Mouse (Mus musculus) ES-E14 (cell line): Measurements from ENCODE around the gene 4930404N11Rik. TPM values are rescaled to one million over a fixed set of nuclear protein-coding genes. Genes with fewer than 3 reads are reported as not detected.

Experiments used
- DNase-seq: peaks from one replicate; pipeline ENCODE4 v3.0.0-alpha.2; 2013; ENCODE audit warnings: low read depth, low spot score
- H3K27ac ChIP-seq: 2 replicates; pipeline ENCODE4 v1.5.1; 2012; ENCODE audit warnings: low read depth, mild to moderate bottlenecking, low read length, moderate library complexity, mixed read lengths; ENCODE audit not compliant: poor library complexity, insufficient read depth, severe bottlenecking
- H3K36me3 ChIP-seq: 2 replicates; pipeline ENCODE4 v1.6.1; 2012; ENCODE audit warnings: mild to moderate bottlenecking, low read length, moderate library complexity, mixed read lengths; ENCODE audit not compliant: control insufficient read depth, poor library complexity, insufficient read depth, severe bottlenecking
- H3K4me1 ChIP-seq, 2 experiments: fragments of 150-350 bp in 1 of 2; sonication (generic) in 1 of 2; 2 replicates each; pipeline ENCODE4 v1.6.1; 2012; ENCODE audit warnings: low read length in 2 of 2, mild to moderate bottlenecking in 1 of 2, mixed read lengths in 1 of 2; ENCODE audit not compliant: control insufficient read depth in 2 of 2, insufficient read depth in 2 of 2, poor library complexity in 1 of 2
- H3K4me3 ChIP-seq, 2 experiments: fragments of 150-350 bp in 1 of 2; sonication (generic) in 1 of 2; 2 replicates each; pipeline ENCODE4 v1.5.1; 2012; ENCODE audit warnings: low read length in 2 of 2, low read depth in 1 of 2, mild to moderate bottlenecking in 1 of 2, mixed read lengths in 1 of 2; ENCODE audit not compliant: insufficient read depth in 1 of 2, poor library complexity in 1 of 2, severe bottlenecking in 1 of 2
- H3K9ac ChIP-seq: 2 replicates; pipeline ENCODE4 v1.6.1; 2012; ENCODE audit warnings: low read depth, mild to moderate bottlenecking, low read length, mixed read lengths; ENCODE audit not compliant: poor library complexity, insufficient read depth, severe bottlenecking
- H3K9me3 ChIP-seq: fragments of 150-350 bp; sonication (generic); 2 replicates; pipeline ENCODE4 v1.6.1; 2012; ENCODE audit warnings: low read depth, mild to moderate bottlenecking, low read length; ENCODE audit not compliant: control insufficient read depth, insufficient read depth
- CHD2 ChIP-seq: IDR thresholded peaks from 2 replicates; pipeline ENCODE4 v1.6.1; 2014; ENCODE audit warnings: mild to moderate bottlenecking, low read depth, low read length, inconsistent platforms
- HCFC1 ChIP-seq: IDR thresholded peaks from 2 replicates; pipeline ENCODE4 v1.6.1; 2012; ENCODE audit warnings: low read length, inconsistent platforms, borderline replicate concordance; ENCODE audit not compliant: insufficient read depth
- MAFK ChIP-seq: IDR thresholded peaks from 2 replicates; pipeline ENCODE4 v1.6.1; 2014; ENCODE audit warnings: mild to moderate bottlenecking, low read depth, low read length, inconsistent platforms; ENCODE audit not compliant: insufficient read depth
- ZC3H11A ChIP-seq: IDR thresholded peaks from 2 replicates; pipeline ENCODE4 v1.6.1; 2012; ENCODE audit warnings: low read depth, mild to moderate bottlenecking, inconsistent platforms, low read length, borderline replicate concordance
- ZNF384 ChIP-seq: IDR thresholded peaks from 2 replicates; pipeline ENCODE4 v1.6.1; 2012; ENCODE audit warnings: low read depth, low read length, inconsistent platforms
- in situ Hi-C, 2 experiments: fragments of 600-800 bp; cut with MboI; formaldehyde crosslinking; loops; one replicate each; pipeline ENCODE4 v1.15.1; 2025; ENCODE audit warnings: low sequenced_read_pairs in 2 of 2, inconsistent platforms in 1 of 2; ENCODE audit not compliant: unreplicated experiment in 2 of 2
- total RNA-seq: library from RNA; depleted of rRNA; stranded (reverse); fragments of 300-350 nt; gene quantifications from 2 replicates; pipeline ENCODE4 v1.2.3, GENCODE M21; 2012

4930404N11Rik gene
- total RNA-seq, 1 experiment = 9.4 TPM

DNA sequence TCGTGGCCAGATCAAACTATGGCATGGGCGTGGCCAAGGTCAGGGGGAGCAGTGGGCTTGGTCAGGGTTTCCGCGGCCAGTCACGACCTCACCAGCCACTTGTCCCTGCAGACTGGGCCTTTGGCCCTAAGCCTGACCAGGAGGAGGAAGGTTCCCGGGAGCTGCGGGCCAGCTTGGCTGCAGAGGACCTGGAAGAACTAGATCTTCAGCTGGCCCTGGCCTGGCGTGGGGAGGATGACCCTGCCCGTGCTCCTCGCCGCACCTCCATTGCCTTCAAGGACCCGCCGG, 25.0 kb upstream of the 4930404N11Rik start:
- Histone ChIP-seq H3K27ac (no peak overlapping the region), H3K4me1 (peaks cover 0 to 19% of the 10 kb centered on the region in 2 experiments; a peak in 2 of 4 replicates), H3K9ac (no peak overlapping the region), H3K4me3 (no peak overlapping the region), H3K36me3 (peaks cover 34% of the 10 kb centered on the region), H3K9me3 (no peaks in the 10 kb centered on the region)
- no peak for DNase-seq
- TF ChIP-seq HCFC1 (no peak), ZNF384 (no peak), ZC3H11A (no peak)
- in situ Hi-C loops = no loop called here

DNA sequence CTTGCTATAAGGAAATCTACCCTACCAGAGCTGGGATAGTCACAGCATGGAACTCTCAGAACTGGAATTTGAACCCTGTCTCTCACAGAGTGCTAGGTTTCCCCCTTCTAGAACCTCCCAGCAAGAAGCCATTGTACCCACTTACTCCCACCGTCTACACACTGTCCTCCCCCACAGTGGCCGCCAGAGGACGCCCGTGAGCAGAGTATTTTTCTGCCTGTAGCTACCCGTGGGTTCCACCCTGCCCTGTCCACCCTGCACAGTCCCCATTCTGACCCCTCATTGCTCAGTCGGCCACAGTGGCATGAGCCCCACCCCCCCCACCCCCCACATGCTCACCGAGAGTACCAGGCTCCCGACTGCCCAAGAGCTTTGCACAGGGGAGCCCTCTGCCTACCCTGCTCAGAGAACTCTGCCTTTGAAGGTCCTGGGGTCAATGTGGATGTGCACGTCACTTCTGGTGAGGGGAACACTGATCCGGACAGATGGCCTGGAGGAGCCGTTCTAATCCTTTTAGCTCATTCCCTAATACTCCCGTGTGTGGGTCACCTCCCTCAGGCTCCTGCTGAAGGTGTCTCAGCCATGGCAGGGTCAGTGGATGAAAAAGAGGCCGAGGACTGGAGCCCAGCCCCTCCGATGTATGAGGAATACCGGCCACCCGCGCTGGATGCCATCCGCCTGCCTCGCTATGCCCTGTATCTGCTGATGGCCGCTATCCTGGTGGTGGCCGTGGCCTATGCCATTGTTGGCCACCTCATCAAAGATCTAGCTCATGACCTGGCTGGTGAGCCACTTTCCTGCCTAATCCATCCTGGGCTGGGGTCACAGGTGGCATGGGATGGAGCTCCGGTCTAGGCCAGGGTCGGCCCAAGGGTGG, 24.4 kb upstream of the 4930404N11Rik start:
- Histone ChIP-seq H3K4me1 (peaks cover 0 to 19% of the 10 kb centered on the region in 2 experiments; a peak in 2 of 4 replicates), H3K4me3 (no peak overlapping the region), H3K36me3 (peaks cover 35% of the 10 kb centered on the region), H3K9ac (no peak overlapping the region), H3K27ac (no peak overlapping the region), H3K9me3 (no peaks in the 10 kb centered on the region)
- no peak for DNase-seq
- TF ChIP-seq ZC3H11A (no peak; the same call in 1 of the 2 replicates), CHD2 (no peak), HCFC1 (no peak)
- in situ Hi-C loops = no loop called here

DNA sequence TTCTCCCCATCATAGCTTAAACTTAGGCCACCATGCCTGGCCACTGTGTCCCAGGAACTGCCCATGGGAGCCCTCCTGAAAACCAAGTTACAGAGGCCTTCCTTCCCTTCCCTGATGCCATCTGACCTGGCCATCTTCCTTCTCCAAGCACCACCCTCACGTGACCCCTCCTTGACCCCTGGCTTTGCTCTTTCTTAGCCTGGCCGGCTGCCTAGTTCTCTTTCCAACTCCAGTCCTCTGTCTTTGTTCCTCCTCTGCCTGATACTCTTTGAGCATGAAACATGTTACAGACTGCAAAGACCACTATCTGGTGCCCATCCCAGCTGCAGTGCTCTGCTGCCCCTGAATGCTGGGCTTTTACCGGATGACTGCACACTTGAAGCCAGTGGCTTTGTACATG, 23.8 kb upstream of the 4930404N11Rik start:
- H3K9ac ChIP-seq = no peak overlapping the region
- peaks cover 35% of the 10 kb centered on the region for H3K36me3 ChIP-seq
- no peak for DNase-seq
- H3K4me1 ChIP-seq = peaks cover 0 to 19% of the 10 kb centered on the region in 2 experiments; a peak in 2 of 4 replicates
- TF ChIP-seq ZNF384 (no peak), HCFC1 (no peak), MAFK (no peak), ZC3H11A (no peak), CHD2 (no peak)
- no peak overlapping the region for H3K4me3 ChIP-seq
- H3K27ac ChIP-seq = no peak overlapping the region
- in situ Hi-C loops = no loop called here
- H3K9me3 ChIP-seq = no peaks in the 10 kb centered on the region

DNA sequence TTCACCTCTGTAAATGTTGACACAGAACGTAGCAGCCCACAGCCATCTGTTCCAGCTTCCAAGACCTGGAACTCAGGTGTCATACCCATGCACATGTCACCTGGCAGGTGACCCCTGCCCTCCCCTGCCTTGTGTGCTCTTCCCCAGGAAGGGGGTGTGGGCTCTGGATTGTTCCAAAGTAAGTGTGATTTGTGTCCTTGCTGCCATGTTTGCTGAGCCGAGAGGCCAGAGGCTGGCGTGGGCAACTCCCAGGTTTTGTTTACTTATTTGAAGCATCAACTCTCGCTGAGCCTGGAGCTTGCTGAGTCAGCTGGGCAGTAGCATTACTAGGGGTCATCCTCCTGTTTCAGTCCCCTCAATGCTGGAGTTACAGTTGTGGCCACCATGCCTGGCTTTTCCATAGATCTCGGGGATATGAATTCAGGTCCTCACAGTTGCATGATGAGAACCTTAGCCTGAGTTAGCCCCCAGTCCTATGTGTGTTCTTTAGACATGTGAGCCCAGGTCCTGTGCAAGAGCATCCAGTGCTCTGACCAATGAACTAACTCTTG, 23.0 kb upstream of the 4930404N11Rik start, which contains the start of gene Gm48552:
Gene Gm48552, plus strand, starts transcription at position 501 of the 551 bp plus-strand sequence.
- H3K36me3 ChIP-seq = peaks cover 35% of the 10 kb centered on the region
- no peak within 1 kb of the TSS for H3K27ac ChIP-seq
- in situ Hi-C loops = no loop called here

More for the DNA sequence above, 23.0 kb upstream of the 4930404N11Rik start, which contains the start of gene Gm48552:
- no peak within 1 kb of the TSS for H3K9ac ChIP-seq
- TF ChIP-seq MAFK (no peak), HCFC1 (no peak), ZC3H11A (no peak), ZNF384 (no peak), CHD2 (no peak)
- H3K9me3 ChIP-seq = no peaks in the 10 kb centered on the region
- H3K4me1 ChIP-seq = peaks cover 0 to 16% of the 10 kb centered on the region in 2 experiments; a peak in 2 of 4 replicates
- no peak within 1 kb of the TSS for H3K4me3 ChIP-seq
- no peak for DNase-seq
